In the genomic region with DNA sequence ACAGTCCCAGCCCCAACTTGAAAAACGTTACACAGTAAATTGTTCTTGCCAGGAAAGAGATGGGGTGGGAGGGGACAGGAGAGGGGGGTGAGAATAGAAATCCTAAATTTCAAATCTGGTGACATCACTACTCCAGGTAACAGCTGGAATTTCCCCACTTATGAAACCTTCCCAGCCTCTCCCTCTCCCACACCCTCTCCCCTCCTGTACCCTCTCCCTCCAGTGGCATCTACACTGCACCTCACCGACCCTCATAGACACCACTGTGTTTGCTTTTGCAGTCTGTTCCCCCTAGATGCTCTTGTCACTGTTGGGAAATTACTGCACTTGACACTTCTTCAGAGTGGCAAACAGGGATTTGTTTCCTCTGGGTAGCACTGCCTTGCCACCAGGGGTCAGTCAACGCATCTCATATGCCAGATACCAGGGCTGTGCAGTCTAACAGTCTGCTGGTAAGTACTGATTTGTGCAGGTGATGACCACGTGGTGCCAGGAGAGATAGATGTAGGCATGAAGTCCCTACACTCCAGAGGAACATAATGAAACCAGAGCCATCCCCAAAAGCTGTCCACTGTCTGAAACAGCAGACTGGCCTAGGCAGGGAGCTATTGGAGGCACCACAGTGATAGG, we compare ENCODE assay signal across 13 mouse cellular contexts.
DNase-seq lines count a peak whose midpoint lies in the region; ATAC-seq and TF ChIP-seq lines count a peak whose summit lies in the region.
"Had no signal": no experiment of that assay in that cellular context is flagged by ENCODE, and none has a peak within 500 bp of the region (broad histone marks: within the 10 kb centered on the region; RNA-seq: fewer than 3 reads in every experiment).

No protein-coding gene starts in this region.

- H3K4me1 ChIP-seq in E14TG2a.4 (replicated peaks; ENCODE audit: low read depth, low read length) = peaks cover 11% of the 10 kb centered on the region
- H3K4me1 ChIP-seq in midbrain, embryonic 11.5 days (ENCODE audit: control insufficient read depth, insufficient read depth, low read length) = no peaks in the 10 kb centered on the region
- H3K4me1 ChIP-seq: midbrain, embryonic 12.5 days had no signal

- H3K27ac ChIP-seq in left cerebral cortex, adult 2 months = no peak overlapping the region
- no peak overlapping the region for H3K27ac ChIP-seq in midbrain, embryonic 11.5 days (ENCODE audit: low read depth, low read length)
- H3K27ac ChIP-seq: midbrain, embryonic 12.5 days had no signal

- H3K9me3 ChIP-seq in E14TG2a.4 (ENCODE audit: low read length) = no peaks in the 10 kb centered on the region
- H3K9me3 ChIP-seq in midbrain, embryonic 11.5 days (ENCODE audit: control insufficient read depth, low read length) = no peaks in the 10 kb centered on the region; the same call in 1 of the 2 replicates

- no peak for ATAC-seq in midbrain, embryonic 11.5 days (ENCODE audit: low FRiP score)

- peak; percentile 23 for TF ChIP-seq CTCF in left cerebral cortex, adult 2 months (IDR thresholded peaks at IDR 0.05)
- 0 out of 2 replicates have a peak, but pooled peaks have one; percentile 16 for TF ChIP-seq CTCF in E14TG2a.4 (conservative IDR thresholded peaks at IDR 0.05; ENCODE audit: low read length)

- peak; percentile 47 for DNase-seq in embryo, embryonic 10 days (ENCODE audit: low spot score)
- no peak for DNase-seq in embryo, embryonic 9.5 days (ENCODE audit: extremely low spot score)
- DNase-seq in left cerebral cortex, adult 2 months (ENCODE audit: extremely low spot score in 1 of 2, low spot score in 2 of 2) = no peak
- no peak for DNase-seq in left cerebral cortex, adult 8-10 months (ENCODE audit: low spot score in 2 of 2)
- DNase-seq in induced T-regulatory cell, adult 2 months (ENCODE audit: low read depth) = peak; percentile 53
- DNase-seq in midbrain, embryonic 11.5 days (ENCODE audit: low spot score, missing footprints) = no peak
- DNase-seq in natural killer cell, adult 2 months (ENCODE audit: low spot score in 2 of 2) = no peak
- DNase-seq: adrenal gland, adult 8-10 months; cerebellum, adult 8-10 months; gastrocnemius, postnatal 10 days; heart, postnatal 36 days had no signal

- H3K4me2 ChIP-seq in midbrain, embryonic 11.5 days = no peak overlapping the region
- H3K4me2 ChIP-seq: midbrain, embryonic 12.5 days had no signal

- no peaks in the 10 kb centered on the region for H3K36me3 ChIP-seq in E14TG2a.4 (ENCODE audit: insufficient read depth, low read length)
- no peaks in the 10 kb centered on the region for H3K36me3 ChIP-seq in midbrain, embryonic 11.5 days (ENCODE audit: control insufficient read depth, insufficient read depth, low read length)
- H3K36me3 ChIP-seq: midbrain, embryonic 12.5 days had no signal

- peaks cover 22% of the 10 kb centered on the region for H3K27me3 ChIP-seq in E14TG2a.4 (ENCODE audit: insufficient read depth, low read length)
- H3K27me3 ChIP-seq in midbrain, embryonic 11.5 days (ENCODE audit: control insufficient read depth, insufficient read depth, low read length) = no peaks in the 10 kb centered on the region
- H3K27me3 ChIP-seq: midbrain, embryonic 12.5 days had no signal

- no peak overlapping the region for H3K4me3 ChIP-seq in left cerebral cortex, adult 2 months
- H3K4me3 ChIP-seq in E14TG2a.4 (replicated peaks; ENCODE audit: low read length) = no peak overlapping the region
- H3K4me3 ChIP-seq in midbrain, embryonic 11.5 days (ENCODE audit: low read depth, low read length) = no peak overlapping the region
- H3K4me3 ChIP-seq: midbrain, embryonic 12.5 days had no signal

- WGBS in midbrain, embryonic 11.5 days = 40% methylated on average over 4 of the region's 4 CpGs

- intact Hi-C loops in left cerebral cortex, adult 2 months (cut with DNase I) = no loop called here

- H3K9ac ChIP-seq in midbrain, embryonic 11.5 days (ENCODE audit: low read length) = no peak overlapping the region
- H3K9ac ChIP-seq: midbrain, embryonic 12.5 days had no signal

Comparison
In these comparisons a context has a peak if more than half of its experiments do, and no peak if none do; other contexts are left out.
1. DNase-seq: peak in embryo, embryonic 10 days (single experiment) and induced T-regulatory cell, adult 2 months (single experiment); none in embryo, embryonic 9.5 days (single experiment), left cerebral cortex, adult 2 months (0 of 2), left cerebral cortex, adult 8-10 months (0 of 2), midbrain, embryonic 11.5 days (single experiment) and natural killer cell, adult 2 months (0 of 2).